Mouse (Mus musculus) lung, postnatal 10 days (tissue): ENCODE measurements around the gene Gm11116.
"Not testable (repeated sequence)": the region's sequence is repeated elsewhere in the genome, so short reads cannot be mapped to it uniquely, and the experiment has no call there.

Source experiments
- DNase-seq: peaks from one replicate; pipeline ENCODE4 v3.0.0; 2021

Gm11116 gene

GRCm38 (mm10) chr5:88111430-88111829, at the start of gene Gm11116:
Gene Gm11116 (minus strand): TSS chr5:88111530.
- no peak for DNase-seq

- no peak for DNase-seq
These were observed 42.7 kb upstream of the Gm11116 start, which contains the start of gene Gm11115 for GRCm38 (mm10) chr5:88153999-88154398. Gene Gm11115 (minus strand): TSS chr5:88154099.

GRCm38 (mm10) chr5:88086256-88086655, 25.1 kb downstream of the Gm11116 start, which contains the start of gene Smr2:
Gene Smr2 (plus strand): TSS chr5:88086556.
- not testable (repeated sequence) for DNase-seq
